Mouse (Mus musculus): ENCODE measurements around the gene Pif1. TPM values are rescaled to one million over a fixed set of nuclear protein-coding genes. Genes with fewer than 3 reads are reported as not detected.

Pif1 gene
- polyA plus RNA-seq (2012; rRNA removed): 9.0 and 11.4 TPM in 2 replicates

DNA sequence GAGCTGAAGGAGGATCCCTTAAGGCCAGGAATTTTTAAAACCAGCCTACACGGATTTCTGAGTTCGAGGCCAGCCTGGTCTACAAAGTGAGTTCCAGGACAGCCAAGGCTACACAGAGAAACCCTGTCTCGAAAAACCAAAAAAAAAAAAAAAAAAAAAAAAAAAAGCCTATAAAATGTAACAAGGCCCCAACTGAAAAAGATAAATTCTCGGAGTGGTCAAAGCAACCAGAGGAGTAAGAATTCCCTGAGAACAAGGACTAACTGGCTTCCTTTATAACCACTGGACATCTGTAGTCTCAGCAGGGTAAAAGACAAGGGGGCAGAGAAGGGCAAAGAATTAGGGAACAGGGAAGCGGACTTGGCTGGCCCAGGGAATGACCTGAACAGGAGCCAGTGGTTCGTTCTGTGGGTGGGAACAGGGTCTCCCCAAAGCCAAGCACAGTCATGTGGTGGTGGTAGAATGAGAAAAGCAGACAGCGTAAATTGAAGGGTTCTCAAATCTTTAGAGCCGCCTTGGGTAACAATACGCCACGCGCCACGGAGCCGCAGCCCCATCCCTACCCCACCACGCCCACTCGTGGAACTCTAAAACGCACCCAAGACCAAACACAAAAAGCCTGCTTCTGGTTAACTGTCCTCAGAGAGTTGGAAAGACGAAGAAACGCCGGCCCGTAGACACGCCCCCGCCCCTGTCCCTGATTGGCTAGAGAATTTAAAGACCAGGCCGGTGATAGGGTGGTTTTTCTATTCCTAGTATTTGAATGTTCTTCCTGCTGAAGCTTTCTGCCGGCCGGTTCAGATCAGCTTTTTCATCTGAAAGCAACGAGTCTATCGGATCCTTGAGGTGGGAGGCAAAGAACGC, at the start of gene Pif1:
Pif1 (plus strand) TSS at position 755 of the 864 bp plus-strand sequence.

DNA sequence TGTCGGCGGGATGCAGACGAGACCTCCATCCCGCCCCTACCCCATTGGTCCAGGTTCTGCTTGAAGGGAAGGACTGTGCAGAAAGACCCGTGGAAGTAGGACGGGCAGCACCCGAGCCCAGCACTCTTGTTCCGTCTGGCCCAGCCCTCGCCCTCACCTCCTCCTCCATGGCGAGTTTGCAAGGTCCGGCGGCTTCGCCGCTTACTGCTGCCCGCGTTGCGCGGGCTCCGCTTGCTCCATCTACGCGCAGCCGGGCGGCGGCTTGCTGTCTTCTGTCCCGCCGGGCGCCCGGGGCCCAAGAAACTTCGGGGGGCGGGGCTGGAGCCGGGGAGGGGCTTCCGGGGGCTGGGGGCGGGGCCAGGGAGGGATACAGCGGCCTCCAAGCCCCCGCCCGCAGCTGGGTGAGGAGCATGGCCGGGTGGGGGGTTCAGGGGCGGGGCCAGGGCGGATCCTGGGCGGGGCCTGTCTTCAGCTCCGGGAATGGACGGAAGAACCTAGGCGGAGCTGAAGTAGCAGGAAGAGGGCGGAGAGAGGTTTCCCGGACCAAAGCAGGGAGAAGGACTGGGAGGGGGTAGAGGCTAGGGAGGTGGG, 7.1 kb upstream of the Pif1 start, which contains the start of gene Plekho2:
Plekho2 (minus strand) TSS at position 260 of the 591 bp plus-strand sequence.

DNA sequence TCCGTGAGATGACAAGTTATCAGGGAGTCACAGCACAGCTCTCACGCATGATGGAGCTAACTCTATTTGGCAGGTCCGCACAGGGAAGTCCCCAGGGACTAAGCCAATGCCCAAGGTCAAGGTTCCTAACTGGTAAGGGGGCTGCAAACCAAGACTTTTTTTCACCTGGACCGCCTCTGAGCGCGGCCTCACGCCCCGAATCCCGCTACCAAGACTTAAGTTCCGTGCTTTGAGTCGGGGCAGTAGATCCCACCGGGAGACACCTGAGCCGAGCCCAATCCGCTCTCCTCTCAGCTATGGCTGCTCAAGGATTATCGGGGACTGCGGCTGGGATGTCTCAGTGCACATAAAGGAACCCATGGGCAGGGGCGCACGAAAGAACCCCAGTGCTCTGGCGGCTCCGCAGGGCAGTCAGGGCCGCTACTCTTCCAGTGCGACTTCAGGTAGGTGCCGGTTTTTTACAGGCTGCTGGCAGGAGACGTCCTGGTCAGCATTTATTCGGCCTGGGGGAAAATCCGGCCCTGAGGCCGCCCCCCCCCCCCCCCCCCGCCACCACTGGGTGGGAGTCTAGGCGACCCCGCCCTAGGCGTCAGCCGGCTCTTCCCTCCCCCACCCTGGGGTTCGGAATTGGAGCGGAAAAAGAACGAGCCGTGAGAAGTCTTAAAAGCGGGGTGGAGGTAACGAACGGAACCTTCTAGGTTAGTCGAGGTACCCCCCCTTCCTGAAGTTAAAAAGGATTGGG, 42.2 kb downstream of the Pif1 start, which contains the start of gene Rbpms2:
Rbpms2 (plus strand) TSS at position 624 of the 742 bp plus-strand sequence.

Other genes with a start within 250 kb of the Pif1 start
- gene Pdcd7, start 241.1 kb upstream of the Pif1 start, polyA plus RNA-seq (2012; rRNA removed): 15.6 and 16.1 TPM in 2 replicates
- gene Ubap1l, start 226.1 kb upstream of the Pif1 start, polyA plus RNA-seq (2012; rRNA removed): 5.6 and 6.2 TPM in 2 replicates
- 0.42 and 0.75 TPM in 2 replicates for gene Kbtbd13, start 195.5 kb upstream of the Pif1 start, polyA plus RNA-seq (2012; rRNA removed)
- gene Rasl12, start 188.7 kb upstream of the Pif1 start, polyA plus RNA-seq (2012; rRNA removed): 6.1 and 7.1 TPM in 2 replicates
- gene Slc51b, start 164.2 kb upstream of the Pif1 start, polyA plus RNA-seq (2012; rRNA removed): not detected in 2 replicates
- 25.3 and 27.0 TPM in 2 replicates for gene Mtfmt, start 151.4 kb upstream of the Pif1 start, polyA plus RNA-seq (2012; rRNA removed)
- 54.4 and 58.0 TPM in 2 replicates for gene Spg21, start 126.2 kb upstream of the Pif1 start, polyA plus RNA-seq (2012; rRNA removed)
- 1.4 and 1.9 TPM in 2 replicates for gene Ankdd1a, start 67.0 kb upstream of the Pif1 start, polyA plus RNA-seq (2012; rRNA removed)
- gene Plekho2, start 7.1 kb upstream of the Pif1 start, polyA plus RNA-seq (2012; rRNA removed): 5.5 and 8.3 TPM in 2 replicates
- gene Rbpms2, start 42.5 kb downstream of the Pif1 start, polyA plus RNA-seq (2012; rRNA removed): 5.9 and 9.1 TPM in 2 replicates
- 204 and 216 TPM in 2 replicates for gene Oaz2, start 80.8 kb downstream of the Pif1 start, polyA plus RNA-seq (2012; rRNA removed)
- gene Zfp609, start 240.4 kb downstream of the Pif1 start, polyA plus RNA-seq (2012; rRNA removed): 27.0 and 28.6 TPM in 2 replicates